Mouse (Mus musculus): ENCODE results near the gene Gm10439. TPM values are rescaled to one million over a fixed set of nuclear protein-coding genes. Genes with fewer than 3 reads are reported as not detected.
"Not testable (repeated sequence)": the region's sequence is repeated elsewhere in the genome, so short reads cannot be mapped to it uniquely, and the experiment has no call there.

Gene Gm10439
- polyA plus RNA-seq (2015; fragmentation: Nextera tagmentation; extraction: Ambion mirVana): not detected in 2 replicates

- not testable (repeated sequence) for H3K4me1 ChIP-seq; ATAC-seq (replicated peaks; ENCODE audit: low FRiP score); H3K27ac ChIP-seq; H3K36me3 ChIP-seq; H3K9me3 ChIP-seq (replicated peaks); H3K9ac ChIP-seq; H3K4me3 ChIP-seq (replicated peaks); H3K4me2 ChIP-seq; H3K27me3 ChIP-seq
- WGBS: no CpG with 5 or more reads among the region's 6 CpGs
These were observed at the start of gene Gm10439 for GRCm38 (mm10) chrX:149594270-149594669. Gene Gm10439 (plus strand): TSS chrX:149594570.

Other genes with a start within 250 kb of the Gm10439 start
- not detected in 2 replicates for gene Gm15085, start 147.0 kb upstream of the Gm10439 start, polyA plus RNA-seq (2015; fragmentation: Nextera tagmentation; extraction: Ambion mirVana)
- gene Gm15097, start 189.9 kb downstream of the Gm10439 start, polyA plus RNA-seq (2015; fragmentation: Nextera tagmentation; extraction: Ambion mirVana): not detected in 2 replicates